Mouse (Mus musculus) cerebellum, postnatal 25 days (tissue): ENCODE data around the gene Slc4a3.

Experiments used
- DNase-seq, 2 experiments: peaks; one replicate each; pipeline ENCODE4 v3.0.0; 2021; ENCODE audit warnings: mixed read lengths in 2 of 2

Gene Slc4a3

GRCm38 (mm10) chr1:75545965-75546956, at the start of gene Slc4a3:
Gene Slc4a3, plus strand, starts transcription at chr1:75546266.
- DNase-seq, result peak; percentile 87

- DNase-seq, result no peak
Measured at GRCm38 (mm10) chr1:75498897-75499296, 47.2 kb upstream of the Slc4a3 start.

- DNase-seq, result no peak
Measured at GRCm38 (mm10) chr1:75499441-75499840, 46.6 kb upstream of the Slc4a3 start.

GRCm38 (mm10) chr1:75501905-75502304, 44.2 kb upstream of the Slc4a3 start:
- no peak for DNase-seq

GRCm38 (mm10) chr1:75502945-75503650, 43.0 kb upstream of the Slc4a3 start:
- DNase-seq, result no peak

- no peak for DNase-seq
Measured at GRCm38 (mm10) chr1:75503651-75503980, 42.5 kb upstream of the Slc4a3 start.

GRCm38 (mm10) chr1:75504256-75505045, 41.6 kb upstream of the Slc4a3 start:
- DNase-seq, result no peak

GRCm38 (mm10) chr1:75505159-75505955, 40.7 kb upstream of the Slc4a3 start:
- DNase-seq, result peak; percentile 93 to 94

GRCm38 (mm10) chr1:75505956-75506831, 39.9 kb upstream of the Slc4a3 start, which contains the start of gene Obsl1:
Gene Obsl1, minus strand, starts transcription at chr1:75506452.
- peak; percentile 73 to 76 for DNase-seq

GRCm38 (mm10) chr1:75507006-75507405, 39.1 kb upstream of the Slc4a3 start, which contains the start of gene Inha:
Gene Inha, plus strand, starts transcription at chr1:75507077.
- peak in 1 of 2 experiments; percentile 43 for DNase-seq

- peak in 1 of 2 experiments; percentile 53 for DNase-seq
Measured at GRCm38 (mm10) chr1:75509586-75509985, 36.5 kb upstream of the Slc4a3 start.

- DNase-seq, result no peak
Measured at GRCm38 (mm10) chr1:75510154-75510553, 35.9 kb upstream of the Slc4a3 start.

GRCm38 (mm10) chr1:75511437-75512210, 34.4 kb upstream of the Slc4a3 start:
- no peak for DNase-seq

GRCm38 (mm10) chr1:75512550-75512949, 33.5 kb upstream of the Slc4a3 start:
- DNase-seq, result no peak

GRCm38 (mm10) chr1:75516703-75517380, 29.2 kb upstream of the Slc4a3 start:
- DNase-seq, result no peak

- DNase-seq, result no peak
Measured at GRCm38 (mm10) chr1:75517984-75518383, 28.1 kb upstream of the Slc4a3 start.

- no peak for DNase-seq
Measured at GRCm38 (mm10) chr1:75518427-75518826, 27.6 kb upstream of the Slc4a3 start.

- DNase-seq, result no peak
Measured at GRCm38 (mm10) chr1:75519576-75519975, 26.5 kb upstream of the Slc4a3 start.

- DNase-seq, result peak; percentile 93
Measured at GRCm38 (mm10) chr1:75521321-75522031, 24.6 kb upstream of the Slc4a3 start, which contains the start of gene Stk11ip. Gene Stk11ip, plus strand, starts transcription at chr1:75521529.
